Mouse (Mus musculus) lung, embryonic 16.5 days (tissue): ENCODE measurements at regions not wholly inside any gene's neighbourhood (a gene's known extent, or its start where the extent isn't known, plus 50 kb on each side); places are given as distances from the start of the nearest gene placed in this dataset.

ENCODE experiments used
- ATAC-seq: fragments of 200-750 bp; cut with Nextera tagmentation; 2 replicates; pipeline ENCODE4 v1.8.0; 2017; ENCODE audit warnings: low read depth, mild to moderate bottlenecking, moderate library complexity
- H3K27ac ChIP-seq: fragments of 300-500 bp; sonication (generic); 2 replicates; pipeline ENCODE4 v1.5.1; 2014; ENCODE audit warnings: mild to moderate bottlenecking, control low read depth, low read length
- H3K27me3 ChIP-seq: fragments of 300-500 bp; sonication (generic); 2 replicates; pipeline ENCODE4 v1.6.1; 2014; ENCODE audit warnings: low read depth, low read length, mixed read lengths; ENCODE audit not compliant: control insufficient read depth, insufficient read depth
- H3K36me3 ChIP-seq: fragments of 300-500 bp; sonication (generic); 2 replicates; pipeline ENCODE4 v1.6.1; 2014; ENCODE audit warnings: low read length; ENCODE audit not compliant: control insufficient read depth, insufficient read depth
- H3K4me1 ChIP-seq: fragments of 300-500 bp; sonication (generic); replicated peaks from 2 replicates; pipeline ENCODE4 v1.6.1; 2014; ENCODE audit warnings: low read length, mixed read lengths; ENCODE audit not compliant: control insufficient read depth, insufficient read depth
- H3K4me2 ChIP-seq: fragments of 300-500 bp; sonication (generic); 2 replicates; pipeline ENCODE4 v1.6.1; 2014; ENCODE audit warnings: low read depth, low read length, control low read depth
- H3K4me3 ChIP-seq: fragments of 300-500 bp; sonication (generic); 2 replicates; pipeline ENCODE4 v1.5.1; 2014; ENCODE audit warnings: mild to moderate bottlenecking, low read length, control low read depth
- H3K9ac ChIP-seq: fragments of 300-500 bp; sonication (generic); 2 replicates; pipeline ENCODE4 v1.6.1; 2014; ENCODE audit warnings: low read length, control low read depth
- H3K9me3 ChIP-seq: fragments of 300-500 bp; sonication (generic); 2 replicates; pipeline ENCODE4 v1.6.1; 2016; ENCODE audit warnings: low read length; ENCODE audit not compliant: control insufficient read depth
- WGBS: fragments of 180-500 bp; shearing (Covaris S2); extraction: QIAGEN DNeasy Blood & Tissue Kit; methylation state at CpG from one replicate; pipeline ENCODE4 v1.1.7; 2014; 5-methylcytosine and 5-hydroxymethylcytosine counted together

DNA sequence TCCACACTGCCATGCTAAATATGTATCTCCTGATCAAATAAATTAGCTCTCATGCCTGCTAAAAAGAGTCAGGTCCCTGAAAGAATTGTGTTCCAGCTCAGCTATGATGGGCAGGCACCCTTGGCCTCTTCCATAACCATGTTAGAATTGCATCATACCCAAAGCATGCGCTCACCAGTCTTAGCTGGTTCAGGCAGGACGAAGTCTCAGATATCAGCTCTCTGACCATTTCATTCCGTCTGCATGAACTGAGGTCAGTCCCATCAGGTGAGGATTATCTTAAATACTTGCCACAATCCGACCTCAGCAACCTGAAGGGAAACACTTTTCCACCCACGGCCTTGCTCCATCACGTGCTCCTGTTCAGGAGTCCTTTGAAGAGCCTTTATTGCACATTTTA is 101.3 kb upstream of the Rreb1 start:
- H3K4me2 ChIP-seq = no peak overlapping the region
- no peak overlapping the region for H3K4me3 ChIP-seq
- H3K27me3 ChIP-seq = no peaks in the 10 kb centered on the region
- peaks cover 5% of the 10 kb centered on the region; the same call in 1 of the 2 replicates for H3K4me1 ChIP-seq
- no peak overlapping the region for H3K9ac ChIP-seq
- H3K9me3 ChIP-seq = no peaks in the 10 kb centered on the region
- H3K36me3 ChIP-seq = no peaks in the 10 kb centered on the region
- 79% methylated on average over 6 of the region's 6 CpGs for WGBS
- ATAC-seq = no peak
- no peak overlapping the region for H3K27ac ChIP-seq

- WGBS = 50% methylated on average over 12 of the region's 12 CpGs
- Histone ChIP-seq H3K9ac (no peak overlapping the region), H3K4me1 (peaks cover 5% of the 10 kb centered on the region; the same call in 1 of the 2 replicates), H3K4me3 (no peak overlapping the region), H3K27me3 (no peaks in the 10 kb centered on the region), H3K9me3 (no peaks in the 10 kb centered on the region), H3K27ac (no peak overlapping the region), H3K4me2 (0 out of 2 replicates have a peak overlapping the region, but pooled peaks have one; percentile 7), H3K36me3 (no peaks in the 10 kb centered on the region)
- ATAC-seq = no peak
Measured at GRCm38 (mm10) chr13:37678251-37678650, 99.9 kb upstream of the Rreb1 start.

GRCm38 (mm10) chr13:37678772-37679171 is 99.4 kb upstream of the Rreb1 start:
- no peaks in the 10 kb centered on the region for H3K9me3 ChIP-seq
- H3K27me3 ChIP-seq = no peaks in the 10 kb centered on the region
- ATAC-seq = no peak
- peaks cover 5% of the 10 kb centered on the region; the same call in 1 of the 2 replicates for H3K4me1 ChIP-seq
- no peaks in the 10 kb centered on the region for H3K36me3 ChIP-seq
- H3K9ac ChIP-seq = no peak overlapping the region
- no peak overlapping the region for H3K27ac ChIP-seq
- no peak overlapping the region for H3K4me3 ChIP-seq
- no peak overlapping the region for H3K4me2 ChIP-seq
- 87% methylated on average over 9 of the region's 9 CpGs for WGBS

GRCm38 (mm10) chr13:37680837-37681619 is 97.2 kb upstream of the Rreb1 start:
- WGBS = 42% methylated on average over 4 of the region's 4 CpGs
- no peak overlapping the region for H3K4me3 ChIP-seq
- no peaks in the 10 kb centered on the region for H3K9me3 ChIP-seq
- no peak overlapping the region for H3K9ac ChIP-seq
- H3K36me3 ChIP-seq = no peaks in the 10 kb centered on the region
- ATAC-seq = 0 out of 2 replicates have a peak, but pooled peaks have one; percentile 40
- no peaks in the 10 kb centered on the region for H3K4me1 ChIP-seq
- no peaks in the 10 kb centered on the region for H3K27me3 ChIP-seq
- H3K27ac ChIP-seq = no peak overlapping the region
- H3K4me2 ChIP-seq = no peak overlapping the region

DNA sequence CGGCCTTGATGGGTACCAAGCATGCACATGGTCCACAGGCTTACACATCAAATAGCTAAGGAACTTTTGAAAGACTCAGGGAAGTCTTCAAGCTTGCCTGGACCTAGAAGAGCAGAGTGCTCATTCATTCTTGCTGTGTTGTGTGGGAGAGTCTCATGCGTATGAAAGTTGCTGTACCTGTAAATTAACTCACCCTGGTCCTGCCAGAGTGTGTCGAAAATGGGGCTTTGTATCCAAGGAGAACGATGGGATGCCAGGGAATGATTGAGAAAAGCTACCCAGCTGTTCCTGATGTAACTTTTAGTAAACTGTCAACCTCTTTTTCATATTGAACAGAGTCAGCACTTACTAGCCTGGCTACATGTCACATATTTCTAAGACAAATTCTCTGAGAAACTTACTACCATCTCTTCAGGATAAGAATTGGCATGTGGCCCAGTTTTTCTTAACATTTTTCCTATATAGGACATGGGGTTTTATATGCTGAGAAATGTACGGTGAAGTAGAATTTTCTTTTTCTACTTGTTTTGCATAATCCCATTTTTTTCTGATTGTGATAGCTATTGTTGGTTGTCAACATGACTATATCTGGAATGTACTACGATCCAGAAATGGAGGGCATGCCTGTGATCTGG is 95.0 kb upstream of the Rreb1 start:
- Histone ChIP-seq H3K9ac (no peak overlapping the region), H3K9me3 (no peaks in the 10 kb centered on the region), H3K27me3 (no peaks in the 10 kb centered on the region), H3K4me2 (no peak overlapping the region), H3K4me3 (no peak overlapping the region), H3K4me1 (no peaks in the 10 kb centered on the region), H3K36me3 (no peaks in the 10 kb centered on the region), H3K27ac (no peak overlapping the region)
- no peak for ATAC-seq
- 58% methylated on average over 6 of the region's 6 CpGs for WGBS

- Histone ChIP-seq H3K4me1 (no peaks in the 10 kb centered on the region), H3K9me3 (peaks cover 2% of the 10 kb centered on the region; the same call in 1 of the 2 replicates), H3K4me2 (no peak overlapping the region), H3K27ac (no peak overlapping the region), H3K4me3 (no peak overlapping the region), H3K9ac (no peak overlapping the region), H3K27me3 (no peaks in the 10 kb centered on the region), H3K36me3 (no peaks in the 10 kb centered on the region)
- no peak for ATAC-seq
- WGBS = 68% methylated on average over 2 of the region's 2 CpGs
Measured at GRCm38 (mm10) chr13:37685617-37686016, 92.6 kb upstream of the Rreb1 start.

DNA sequence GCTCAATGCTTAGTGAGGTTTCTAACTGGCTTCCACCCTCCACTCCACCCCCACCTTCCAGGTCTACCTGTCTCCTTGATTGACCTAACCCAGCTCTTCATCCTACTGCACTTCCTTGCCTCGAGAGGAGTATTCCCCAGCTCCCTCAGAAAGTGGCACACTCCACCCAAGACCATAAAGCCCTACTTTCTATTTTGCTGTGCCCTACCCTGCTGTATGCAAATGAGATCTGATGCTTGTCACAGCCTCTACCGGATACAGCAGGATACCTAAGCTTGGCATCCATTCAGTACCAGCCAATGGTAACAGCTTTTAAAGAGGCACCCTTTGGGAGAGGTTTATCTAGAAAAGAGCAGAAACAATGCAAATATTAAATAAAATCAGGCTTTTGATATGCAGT is 92.1 kb upstream of the Rreb1 start:
- no peak overlapping the region for H3K4me2 ChIP-seq
- no peak overlapping the region for H3K4me3 ChIP-seq
- H3K9me3 ChIP-seq = peaks cover 2% of the 10 kb centered on the region; the same call in 1 of the 2 replicates
- H3K4me1 ChIP-seq = no peaks in the 10 kb centered on the region
- no peaks in the 10 kb centered on the region for H3K36me3 ChIP-seq
- H3K27ac ChIP-seq = no peak overlapping the region
- no peaks in the 10 kb centered on the region for H3K27me3 ChIP-seq
- ATAC-seq = no peak
- WGBS = 55% methylated on average over 2 of the region's 2 CpGs
- H3K9ac ChIP-seq = no peak overlapping the region

- WGBS = 92% methylated on average over 6 of the region's 6 CpGs
- no peak for ATAC-seq
Measured at GRCm38 (mm10) chr13:37689127-37689777, 88.9 kb upstream of the Rreb1 start.

DNA sequence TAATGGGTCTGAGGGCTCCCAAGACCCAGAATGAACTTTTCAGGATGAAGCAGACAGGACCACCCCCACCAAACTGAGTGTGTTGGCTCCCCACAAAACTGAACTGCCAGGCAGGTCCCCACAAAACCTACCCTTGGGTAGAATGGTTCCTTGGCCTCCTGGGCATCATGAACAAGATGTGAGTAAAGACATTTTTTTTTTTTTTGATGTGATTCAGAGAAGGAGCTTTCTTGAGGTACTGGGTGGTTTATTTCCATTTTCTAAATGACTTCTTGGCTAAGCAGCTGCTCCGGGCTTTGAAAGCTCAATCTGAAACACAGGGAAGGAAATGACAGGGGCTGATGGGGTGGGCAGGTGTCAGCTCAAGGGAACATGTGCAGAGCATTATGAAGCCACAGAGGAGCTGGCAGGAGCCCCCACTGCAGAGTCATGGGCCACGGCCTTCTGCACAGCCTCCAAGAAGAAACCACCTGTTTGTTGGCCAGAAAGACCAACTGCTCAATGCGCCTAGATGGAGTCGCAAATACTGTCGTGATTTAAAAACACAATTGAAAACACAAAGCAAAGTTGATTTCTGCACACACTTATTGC is 86.2 kb upstream of the Rreb1 start:
- Histone ChIP-seq H3K27ac (no peak overlapping the region), H3K9ac (no peak overlapping the region), H3K4me3 (no peak overlapping the region), H3K9me3 (peaks cover 2% of the 10 kb centered on the region; the same call in 1 of the 2 replicates), H3K4me1 (no peaks in the 10 kb centered on the region), H3K27me3 (no peaks in the 10 kb centered on the region), H3K4me2 (no peak overlapping the region), H3K36me3 (no peaks in the 10 kb centered on the region)
- no peak for ATAC-seq
- 81% methylated on average over 5 of the region's 5 CpGs for WGBS

More at GRCm38 (mm10) chr13:37689127-37689777, 88.9 kb upstream of the Rreb1 start:
- H3K4me3 ChIP-seq = no peak overlapping the region
- no peaks in the 10 kb centered on the region for H3K36me3 ChIP-seq
- peaks cover 2% of the 10 kb centered on the region; the same call in 1 of the 2 replicates for H3K9me3 ChIP-seq
- no peak overlapping the region for H3K4me2 ChIP-seq
- H3K27ac ChIP-seq = no peak overlapping the region
- H3K9ac ChIP-seq = no peak overlapping the region
- H3K4me1 ChIP-seq = no peaks in the 10 kb centered on the region
- H3K27me3 ChIP-seq = no peaks in the 10 kb centered on the region
